Mouse (Mus musculus) forebrain, embryonic 10.5 days (tissue): ENCODE data around the gene Tubgcp4. TPM values are rescaled to one million over a fixed set of nuclear protein-coding genes. Genes with fewer than 3 reads are reported as not detected.

Experiments used
- DNase-seq: peaks from one replicate; pipeline ENCODE4 v3.0.0-alpha.2; 2017; ENCODE audit warnings: low spot score; ENCODE audit errors: extremely low spot score
- H3K27ac ChIP-seq: fragments of 300-500 bp; sonication (generic); 2 replicates; pipeline ENCODE4 v1.5.1; 2016; ENCODE audit warnings: mild to moderate bottlenecking
- H3K27me3 ChIP-seq: fragments of 300-500 bp; sonication (generic); 2 replicates; pipeline ENCODE4 v1.6.1; 2016; ENCODE audit warnings: mild to moderate bottlenecking; ENCODE audit not compliant: poor library complexity, severe bottlenecking
- H3K36me3 ChIP-seq: fragments of 300-500 bp; sonication (generic); replicated peaks from 2 replicates; pipeline ENCODE4 v1.6.1; 2016; ENCODE audit warnings: mild to moderate bottlenecking, moderate library complexity
- H3K4me1 ChIP-seq: fragments of 300-500 bp; sonication (generic); 2 replicates; pipeline ENCODE4 v1.6.1; 2016
- H3K4me3 ChIP-seq: fragments of 300-500 bp; sonication (generic); 2 replicates; pipeline ENCODE4 v1.5.1; 2016; ENCODE audit warnings: mild to moderate bottlenecking, moderate library complexity
- H3K9me3 ChIP-seq: fragments of 300-500 bp; sonication (generic); 2 replicates; pipeline ENCODE4 v1.6.1; 2016; ENCODE audit warnings: mild to moderate bottlenecking, moderate library complexity
- WGBS: fragments of 180-500 bp; shearing (Covaris S2); methylation state at CpG from one replicate; pipeline ENCODE4 v1.1.7; 2016; 5-methylcytosine and 5-hydroxymethylcytosine counted together
- polyA plus RNA-seq: library from polyadenylated mRNA; unstranded; fragments of >200 nt; fragmentation: Nextera tagmentation; extraction: Ambion mirVana; gene quantifications from 2 replicates; pipeline ENCODE4 v1.2.1, GENCODE M21; 2016

Tubgcp4 gene
- polyA plus RNA-seq, 1 experiment from 2014 or later = 88.0 TPM

- H3K27ac ChIP-seq = no peak overlapping the region
- H3K36me3 ChIP-seq = peaks cover 99% of the 10 kb centered on the region
- DNase-seq = no peak
- no peaks in the 10 kb centered on the region for H3K9me3 ChIP-seq
- H3K4me3 ChIP-seq = no peak overlapping the region
- peaks cover 3% of the 10 kb centered on the region; the same call in 1 of the 2 replicates for H3K4me1 ChIP-seq
- no peaks in the 10 kb centered on the region for H3K27me3 ChIP-seq
These were observed 49.5 kb downstream of the Tubgcp4 start for GRCm38 (mm10) chr2:121219994-121220393.

- Histone ChIP-seq H3K27me3 (no peaks in the 10 kb centered on the region), H3K36me3 (peaks cover 98% of the 10 kb centered on the region), H3K4me3 (no peak overlapping the region), H3K9me3 (no peaks in the 10 kb centered on the region), H3K27ac (no peak overlapping the region), H3K4me1 (peaks cover 3% of the 10 kb centered on the region; the same call in 1 of the 2 replicates)
- WGBS = 88% methylated on average over 2 of the region's 2 CpGs
- no peak for DNase-seq
These were observed 52.6 kb downstream of the Tubgcp4 start for GRCm38 (mm10) chr2:121223010-121223409.

DNA sequence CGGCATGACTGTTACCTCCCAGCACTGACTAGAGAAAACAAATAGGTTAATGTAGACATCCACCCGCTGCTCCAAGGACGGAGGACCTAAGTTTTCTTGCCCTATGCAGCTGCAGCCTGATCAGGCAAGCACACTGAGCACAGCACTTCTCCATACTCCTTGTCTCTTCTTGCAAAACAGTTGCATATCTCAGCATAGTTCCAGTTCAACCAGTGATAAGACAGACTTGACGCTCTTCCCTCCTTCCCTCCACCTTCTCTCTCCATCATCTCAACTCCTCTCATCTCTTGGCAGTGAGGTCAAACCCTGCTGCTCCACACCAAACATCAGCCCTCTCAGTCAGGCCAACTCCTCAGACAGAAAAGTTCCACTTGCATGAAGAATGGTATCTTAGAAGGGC, 57.7 kb downstream of the Tubgcp4 start:
- 91% methylated on average over 4 of the region's 4 CpGs for WGBS
- H3K27ac ChIP-seq = no peak overlapping the region
- no peak overlapping the region for H3K4me3 ChIP-seq
- H3K36me3 ChIP-seq = peaks cover 99% of the 10 kb centered on the region
- H3K9me3 ChIP-seq = no peaks in the 10 kb centered on the region
- H3K4me1 ChIP-seq = peaks cover 3% of the 10 kb centered on the region; the same call in 1 of the 2 replicates
- no peaks in the 10 kb centered on the region for H3K27me3 ChIP-seq
- no peak for DNase-seq

DNA sequence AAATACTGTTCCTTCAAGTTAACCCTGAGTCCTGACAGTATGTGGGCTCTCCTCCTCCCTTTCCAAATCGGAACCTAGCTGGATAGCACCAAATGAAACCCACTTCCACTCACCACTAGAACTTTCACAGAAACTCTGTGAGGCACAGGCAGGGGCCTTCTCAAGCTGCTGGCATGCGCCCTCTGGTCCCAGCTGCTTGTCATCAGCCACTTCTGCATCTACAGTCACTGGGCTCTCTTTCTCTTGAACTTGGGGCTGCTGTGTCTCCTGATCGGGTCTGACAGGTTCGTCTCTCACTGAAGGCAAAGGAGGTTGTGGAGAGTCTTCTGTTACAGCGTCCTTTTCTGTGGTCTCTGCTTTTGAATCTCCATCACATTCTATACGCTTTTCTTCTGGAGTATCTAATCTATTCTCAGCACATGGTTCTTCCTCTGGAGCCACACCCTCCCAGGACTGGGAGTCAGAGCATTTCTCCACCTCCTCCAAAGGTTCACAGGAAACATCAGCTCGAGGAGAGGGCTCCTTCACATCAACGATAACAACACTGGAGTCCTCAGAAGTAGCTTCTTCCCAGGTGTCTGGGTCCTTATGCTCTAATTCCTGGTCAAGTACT, 65.1 kb downstream of the Tubgcp4 start:
- H3K27me3 ChIP-seq = no peaks in the 10 kb centered on the region
- no peak for DNase-seq
- H3K27ac ChIP-seq = no peak overlapping the region
- H3K9me3 ChIP-seq = no peaks in the 10 kb centered on the region
- peaks cover 99% of the 10 kb centered on the region for H3K36me3 ChIP-seq
- WGBS = 90% methylated on average over 8 of the region's 8 CpGs
- H3K4me1 ChIP-seq = no peaks in the 10 kb centered on the region
- H3K4me3 ChIP-seq = no peak overlapping the region

GRCm38 (mm10) chr2:121239426-121239825, 69.0 kb downstream of the Tubgcp4 start:
- WGBS = 88% methylated on average over 4 of the region's 4 CpGs
- Histone ChIP-seq H3K27me3 (no peaks in the 10 kb centered on the region), H3K36me3 (peaks cover 98% of the 10 kb centered on the region), H3K4me1 (no peaks in the 10 kb centered on the region), H3K27ac (no peak overlapping the region), H3K9me3 (no peaks in the 10 kb centered on the region), H3K4me3 (no peak overlapping the region)
- DNase-seq = no peak

DNA sequence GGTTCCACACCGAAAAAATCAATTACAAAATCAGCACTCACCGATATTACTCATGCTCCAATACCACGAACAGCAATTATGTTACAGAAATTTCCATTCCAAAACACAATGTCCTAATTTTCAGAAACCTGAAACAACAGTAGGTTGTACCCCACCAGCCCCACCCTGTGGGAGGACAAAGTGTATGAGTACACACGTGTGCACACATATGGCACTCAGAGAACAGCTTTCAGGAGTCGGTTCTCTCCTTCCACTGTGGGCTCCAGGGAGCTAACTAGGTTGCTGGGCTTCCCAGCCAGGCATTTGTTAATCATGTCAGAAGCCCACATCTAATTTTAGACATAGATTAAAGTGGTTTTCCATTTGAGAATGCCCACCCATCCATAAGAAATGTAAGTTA, 73.6 kb downstream of the Tubgcp4 start:
- Histone ChIP-seq H3K27ac (no peak overlapping the region), H3K9me3 (no peaks in the 10 kb centered on the region), H3K4me3 (no peak overlapping the region), H3K27me3 (no peaks in the 10 kb centered on the region), H3K36me3 (peaks cover 98% of the 10 kb centered on the region), H3K4me1 (no peaks in the 10 kb centered on the region)
- DNase-seq = no peak
- 95% methylated on average over 5 of the region's 5 CpGs for WGBS

Other genes starting within 250 kb of the Tubgcp4 start
- 27.0 and 27.7 TPM in 2 replicates for gene Ubr1, start 199.9 kb upstream of the Tubgcp4 start, polyA plus RNA-seq
- gene Tmem62, start 193.6 kb upstream of the Tubgcp4 start, polyA plus RNA-seq = 2.0 and 3.3 TPM in 2 replicates
- gene Ccndbp1, start 162.3 kb upstream of the Tubgcp4 start, polyA plus RNA-seq = 31.3 and 32.3 TPM in 2 replicates
- 6.2 and 10.9 TPM in 2 replicates for gene Epb42, start 133.6 kb upstream of the Tubgcp4 start, polyA plus RNA-seq
- not detected in 2 replicates for gene Tgm5, start 84.8 kb upstream of the Tubgcp4 start, polyA plus RNA-seq
- not detected in 2 replicates for gene Tgm7, start 60.9 kb upstream of the Tubgcp4 start, polyA plus RNA-seq
- gene Adal, start 30.2 kb upstream of the Tubgcp4 start, polyA plus RNA-seq = 24.7 and 25.2 TPM in 2 replicates
- gene Lcmt2, start 30.0 kb upstream of the Tubgcp4 start, polyA plus RNA-seq = 19.1 and 21.6 TPM in 2 replicates
- gene Zscan29, start 471 bp downstream of the Tubgcp4 start, polyA plus RNA-seq = 12.4 and 14.6 TPM in 2 replicates
- gene Trp53bp1, start 100.8 kb downstream of the Tubgcp4 start, polyA plus RNA-seq = 134 and 144 TPM in 2 replicates
- 6.5 and 6.6 TPM in 2 replicates for gene Map1a, start 118.9 kb downstream of the Tubgcp4 start, polyA plus RNA-seq
- gene Ppip5k1, start 184.7 kb downstream of the Tubgcp4 start, polyA plus RNA-seq = 10.1 and 11.0 TPM in 2 replicates
- 2.2 and 3.9 TPM in 2 replicates for gene Ckmt1, start 187.1 kb downstream of the Tubgcp4 start, polyA plus RNA-seq
- not detected in 2 replicates for gene Strc, start 216.5 kb downstream of the Tubgcp4 start, polyA plus RNA-seq
- 578 and 630 TPM in 2 replicates for gene Pdia3, start 243.1 kb downstream of the Tubgcp4 start, polyA plus RNA-seq
- 1.5 and 2.0 TPM in 2 replicates for gene Catsper2, start 243.1 kb downstream of the Tubgcp4 start, polyA plus RNA-seq